Mouse (Mus musculus): Measurements from ENCODE around the gene Wipf1.

GRCm38 (mm10) chr2:73419730-73420129, 109.8 kb downstream of the Wipf1 start:
- TF ChIP-seq POLR2AphosphoS5 (IDR thresholded peaks at IDR 0.05; ENCODE audit: insufficient replicate concordance, low read depth, low read length) (no peak), CTCF (IDR thresholded peaks at IDR 0.05; ENCODE audit: low read depth, low read length) (no peak), TAL1 (conservative IDR thresholded peaks at IDR 0.05; ENCODE audit: low read depth, low read length) (no peak)

All from G1E (cell line).